Mouse (Mus musculus): ENCODE measurements around the gene Alcam. TPM values are rescaled to one million over a fixed set of nuclear protein-coding genes. Genes with fewer than 3 reads are reported as not detected.

Alcam gene
- total and polyA plus RNA-seq, 2 experiments from 2014 or later = 40.3 to 154 TPM

- Histone ChIP-seq H3K4me2 (ENCODE audit: low read depth, low read length, poor library complexity, severe bottlenecking) (no peak overlapping the region), H3K9me3 (ENCODE audit: low read length) (no peaks in the 10 kb centered on the region), H3K4me3 (ENCODE audit: low read depth, low read length) (no peak overlapping the region), H3K27me3 (ENCODE audit: insufficient read depth, low read length) (no peaks in the 10 kb centered on the region), H3K4me1 (ENCODE audit: insufficient read depth, low read length) (no peaks in the 10 kb centered on the region), H3K27ac (ENCODE audit: low read depth, low read length) (no peak overlapping the region), H3K9ac (replicated peaks; ENCODE audit: low read length, poor library complexity, severe bottlenecking) (no peak overlapping the region), H3K36me3 (ENCODE audit: insufficient read depth, low read length) (no peaks in the 10 kb centered on the region)
- TF ChIP-seq CTCF (IDR thresholded peaks at IDR 0.05) = no peak
- WGBS = 84% methylated on average over 2 of the region's 2 CpGs
- ATAC-seq (ENCODE audit: low FRiP score) = no peak
- no peak for DNase-seq (ENCODE audit: low spot score)
Observed at GRCm38 (mm10) chr16:52307016-52307415, 146.9 kb downstream of the Alcam start.

GRCm38 (mm10) chr16:52303532-52303902, 150.4 kb downstream of the Alcam start:
- 59% methylated on average over 4 of the region's 4 CpGs for WGBS
- no peak for ATAC-seq (ENCODE audit: low FRiP score)
- H3K9ac ChIP-seq (replicated peaks; ENCODE audit: low read length, poor library complexity, severe bottlenecking) = no peak overlapping the region
- no peak overlapping the region for H3K4me3 ChIP-seq (ENCODE audit: low read depth, low read length)
- no peaks in the 10 kb centered on the region for H3K27me3 ChIP-seq (ENCODE audit: insufficient read depth, low read length)
- H3K4me1 ChIP-seq (ENCODE audit: insufficient read depth, low read length) = no peaks in the 10 kb centered on the region
- H3K4me2 ChIP-seq (ENCODE audit: low read depth, low read length, poor library complexity, severe bottlenecking) = no peak overlapping the region
- H3K9me3 ChIP-seq (ENCODE audit: low read length) = no peaks in the 10 kb centered on the region
- DNase-seq (ENCODE audit: low spot score) = no peak
- no peaks in the 10 kb centered on the region for H3K36me3 ChIP-seq (ENCODE audit: insufficient read depth, low read length)
- no peak for TF ChIP-seq CTCF (IDR thresholded peaks at IDR 0.05)
- no peak overlapping the region for H3K27ac ChIP-seq (ENCODE audit: low read depth, low read length)

GRCm38 (mm10) chr16:52302790-52303531, 150.9 kb downstream of the Alcam start:
- Histone ChIP-seq H3K4me3 (ENCODE audit: low read depth, low read length) (no peak overlapping the region), H3K36me3 (ENCODE audit: insufficient read depth, low read length) (no peaks in the 10 kb centered on the region), H3K4me2 (ENCODE audit: low read depth, low read length, poor library complexity, severe bottlenecking) (no peak overlapping the region), H3K4me1 (ENCODE audit: insufficient read depth, low read length) (no peaks in the 10 kb centered on the region), H3K9me3 (ENCODE audit: low read length) (no peaks in the 10 kb centered on the region), H3K27ac (ENCODE audit: low read depth, low read length) (no peak overlapping the region), H3K27me3 (ENCODE audit: insufficient read depth, low read length) (no peaks in the 10 kb centered on the region), H3K9ac (replicated peaks; ENCODE audit: low read length, poor library complexity, severe bottlenecking) (no peak overlapping the region)
- DNase-seq (ENCODE audit: low spot score) (peak; percentile 15), ATAC-seq (ENCODE audit: low FRiP score) (no peak)
- no peak for TF ChIP-seq CTCF (IDR thresholded peaks at IDR 0.05)
- WGBS = 71% methylated on average over 9 of the region's 9 CpGs

GRCm38 (mm10) chr16:52301730-52302129, 152.1 kb downstream of the Alcam start:
- DNase-seq (ENCODE audit: low spot score) (no peak), ATAC-seq (ENCODE audit: low FRiP score) (no peak)
- no peaks in the 10 kb centered on the region for H3K9me3 ChIP-seq (ENCODE audit: low read length)
- WGBS = 91% methylated on average over 7 of the region's 7 CpGs
- no peaks in the 10 kb centered on the region for H3K36me3 ChIP-seq (ENCODE audit: insufficient read depth, low read length)
- H3K4me2 ChIP-seq (ENCODE audit: low read depth, low read length, poor library complexity, severe bottlenecking) = no peak overlapping the region
- H3K9ac ChIP-seq (replicated peaks; ENCODE audit: low read length, poor library complexity, severe bottlenecking) = no peak overlapping the region
- H3K27ac ChIP-seq (ENCODE audit: low read depth, low read length) = no peak overlapping the region
- no peaks in the 10 kb centered on the region for H3K27me3 ChIP-seq (ENCODE audit: insufficient read depth, low read length)
- no peaks in the 10 kb centered on the region for H3K4me1 ChIP-seq (ENCODE audit: insufficient read depth, low read length)
- no peak for TF ChIP-seq CTCF (IDR thresholded peaks at IDR 0.05)
- no peak overlapping the region for H3K4me3 ChIP-seq (ENCODE audit: low read depth, low read length)

GRCm38 (mm10) chr16:52296376-52296775, 157.5 kb downstream of the Alcam start:
- ATAC-seq (ENCODE audit: low FRiP score) (no peak), DNase-seq (ENCODE audit: low spot score) (no peak)
- H3K9me3 ChIP-seq (ENCODE audit: low read length) = no peaks in the 10 kb centered on the region
- H3K4me2 ChIP-seq (ENCODE audit: low read depth, low read length, poor library complexity, severe bottlenecking) = no peak overlapping the region
- no peak overlapping the region for H3K4me3 ChIP-seq (ENCODE audit: low read depth, low read length)
- H3K36me3 ChIP-seq (ENCODE audit: insufficient read depth, low read length) = no peaks in the 10 kb centered on the region; the same call in 1 of the 2 replicates
- H3K4me1 ChIP-seq (ENCODE audit: insufficient read depth, low read length) = no peaks in the 10 kb centered on the region
- no peak overlapping the region for H3K9ac ChIP-seq (replicated peaks; ENCODE audit: low read length, poor library complexity, severe bottlenecking)
- no peak overlapping the region for H3K27ac ChIP-seq (ENCODE audit: low read depth, low read length)
- H3K27me3 ChIP-seq (ENCODE audit: insufficient read depth, low read length) = no peaks in the 10 kb centered on the region
- no peak for TF ChIP-seq CTCF (IDR thresholded peaks at IDR 0.05)
- WGBS = 27% methylated on average over 1 of the region's 1 CpGs

- no peak overlapping the region for H3K27ac ChIP-seq (ENCODE audit: low read depth, low read length)
- DNase-seq (ENCODE audit: low spot score) = no peak
- no peaks in the 10 kb centered on the region for H3K27me3 ChIP-seq (ENCODE audit: insufficient read depth, low read length)
- H3K4me3 ChIP-seq (ENCODE audit: low read depth, low read length) = no peak overlapping the region
- ATAC-seq (ENCODE audit: low FRiP score) = no peak
- no peaks in the 10 kb centered on the region; the same call in 1 of the 2 replicates for H3K36me3 ChIP-seq (ENCODE audit: insufficient read depth, low read length)
- no peaks in the 10 kb centered on the region for H3K4me1 ChIP-seq (ENCODE audit: insufficient read depth, low read length)
- no peak for TF ChIP-seq CTCF (IDR thresholded peaks at IDR 0.05)
- no peak overlapping the region for H3K4me2 ChIP-seq (ENCODE audit: low read depth, low read length, poor library complexity, severe bottlenecking)
- H3K9me3 ChIP-seq (ENCODE audit: low read length) = no peaks in the 10 kb centered on the region
- H3K9ac ChIP-seq (replicated peaks; ENCODE audit: low read length, poor library complexity, severe bottlenecking) = no peak overlapping the region
Observed at GRCm38 (mm10) chr16:52295535-52295934, 158.3 kb downstream of the Alcam start.
